Mouse (Mus musculus) hindbrain, embryonic 10.5 days (tissue): ENCODE data around the gene Zhx3. TPM values are rescaled to one million over a fixed set of nuclear protein-coding genes. Genes with fewer than 3 reads are reported as not detected.

Source experiments
- DNase-seq: peaks from one replicate; pipeline ENCODE4 v3.0.0-alpha.2; 2017; ENCODE audit warnings: low spot score
- H3K27ac ChIP-seq: fragments of 300-500 bp; sonication (generic); 2 replicates; pipeline ENCODE4 v1.5.1; 2016; ENCODE audit warnings: mild to moderate bottlenecking, moderate library complexity
- H3K27me3 ChIP-seq: fragments of 300-500 bp; sonication (generic); 2 replicates; pipeline ENCODE4 v1.6.1; 2016; ENCODE audit warnings: mild to moderate bottlenecking; ENCODE audit not compliant: poor library complexity, insufficient read depth, severe bottlenecking
- H3K36me3 ChIP-seq: fragments of 300-500 bp; sonication (generic); 2 replicates; pipeline ENCODE4 v1.6.1; 2016; ENCODE audit warnings: mild to moderate bottlenecking, moderate library complexity
- H3K4me1 ChIP-seq: fragments of 300-500 bp; sonication (generic); replicated peaks from 2 replicates; pipeline ENCODE4 v1.6.1; 2016; ENCODE audit warnings: mild to moderate bottlenecking
- H3K4me3 ChIP-seq: fragments of 300-500 bp; sonication (generic); 2 replicates; pipeline ENCODE4 v1.5.1; 2016; ENCODE audit warnings: mild to moderate bottlenecking, moderate library complexity
- H3K9me3 ChIP-seq: fragments of 300-500 bp; sonication (generic); 2 replicates; pipeline ENCODE4 v1.6.1; 2016; ENCODE audit warnings: mild to moderate bottlenecking, moderate library complexity
- WGBS: fragments of 180-500 bp; shearing (Covaris S2); methylation state at CpG from one replicate; pipeline ENCODE4 v1.1.7; 2016; 5-methylcytosine and 5-hydroxymethylcytosine counted together
- polyA plus RNA-seq: library from polyadenylated mRNA; unstranded; fragments of >200 nt; fragmentation: Nextera tagmentation; extraction: Ambion mirVana; gene quantifications from 2 replicates; pipeline ENCODE4 v1.2.1, GENCODE M21; 2016

Zhx3 gene
- polyA plus RNA-seq, 1 experiment from 2014 or later, result 7.6 TPM

- 85% methylated on average over 1 of the region's 1 CpGs for WGBS
- H3K4me1 ChIP-seq, result peaks cover 5% of the 10 kb centered on the region; the same call in 1 of the 2 replicates
- no peak overlapping the region for H3K4me3 ChIP-seq
- no peaks in the 10 kb centered on the region for H3K9me3 ChIP-seq
- DNase-seq, result no peak
- H3K27me3 ChIP-seq, result no peaks in the 10 kb centered on the region
- no peak overlapping the region for H3K27ac ChIP-seq
- peaks cover 8% of the 10 kb centered on the region for H3K36me3 ChIP-seq
Observed at GRCm38 (mm10) chr2:160786333-160786732, 86.5 kb downstream of the Zhx3 start.

- no peak overlapping the region for H3K27ac ChIP-seq
- no peak for DNase-seq
- H3K4me3 ChIP-seq, result no peak overlapping the region
- H3K4me1 ChIP-seq, result no peaks in the 10 kb centered on the region
- H3K36me3 ChIP-seq, result peaks cover 27% of the 10 kb centered on the region
- H3K27me3 ChIP-seq, result no peaks in the 10 kb centered on the region
- no peaks in the 10 kb centered on the region for H3K9me3 ChIP-seq
- WGBS, result 95% methylated on average over 2 of the region's 2 CpGs
Observed at GRCm38 (mm10) chr2:160780834-160781219, 92.0 kb downstream of the Zhx3 start.

- no peak for DNase-seq
- Histone ChIP-seq H3K27me3 (no peaks in the 10 kb centered on the region), H3K4me3 (no peak overlapping the region), H3K9me3 (no peaks in the 10 kb centered on the region), H3K36me3 (peaks cover 27% of the 10 kb centered on the region), H3K27ac (no peak overlapping the region), H3K4me1 (no peaks in the 10 kb centered on the region)
- WGBS, result 89% methylated on average over 13 of the region's 13 CpGs
Observed at GRCm38 (mm10) chr2:160780154-160780833, 92.5 kb downstream of the Zhx3 start.

- H3K27ac ChIP-seq, result no peak overlapping the region
- no peak for DNase-seq
- no peaks in the 10 kb centered on the region for H3K9me3 ChIP-seq
- H3K27me3 ChIP-seq, result no peaks in the 10 kb centered on the region
- H3K4me1 ChIP-seq, result no peaks in the 10 kb centered on the region
- no peak overlapping the region for H3K4me3 ChIP-seq
- H3K36me3 ChIP-seq, result peaks cover 27% of the 10 kb centered on the region
- 84% methylated on average over 2 of the region's 2 CpGs for WGBS
Observed at GRCm38 (mm10) chr2:160778034-160778433, 94.8 kb downstream of the Zhx3 start.

DNA sequence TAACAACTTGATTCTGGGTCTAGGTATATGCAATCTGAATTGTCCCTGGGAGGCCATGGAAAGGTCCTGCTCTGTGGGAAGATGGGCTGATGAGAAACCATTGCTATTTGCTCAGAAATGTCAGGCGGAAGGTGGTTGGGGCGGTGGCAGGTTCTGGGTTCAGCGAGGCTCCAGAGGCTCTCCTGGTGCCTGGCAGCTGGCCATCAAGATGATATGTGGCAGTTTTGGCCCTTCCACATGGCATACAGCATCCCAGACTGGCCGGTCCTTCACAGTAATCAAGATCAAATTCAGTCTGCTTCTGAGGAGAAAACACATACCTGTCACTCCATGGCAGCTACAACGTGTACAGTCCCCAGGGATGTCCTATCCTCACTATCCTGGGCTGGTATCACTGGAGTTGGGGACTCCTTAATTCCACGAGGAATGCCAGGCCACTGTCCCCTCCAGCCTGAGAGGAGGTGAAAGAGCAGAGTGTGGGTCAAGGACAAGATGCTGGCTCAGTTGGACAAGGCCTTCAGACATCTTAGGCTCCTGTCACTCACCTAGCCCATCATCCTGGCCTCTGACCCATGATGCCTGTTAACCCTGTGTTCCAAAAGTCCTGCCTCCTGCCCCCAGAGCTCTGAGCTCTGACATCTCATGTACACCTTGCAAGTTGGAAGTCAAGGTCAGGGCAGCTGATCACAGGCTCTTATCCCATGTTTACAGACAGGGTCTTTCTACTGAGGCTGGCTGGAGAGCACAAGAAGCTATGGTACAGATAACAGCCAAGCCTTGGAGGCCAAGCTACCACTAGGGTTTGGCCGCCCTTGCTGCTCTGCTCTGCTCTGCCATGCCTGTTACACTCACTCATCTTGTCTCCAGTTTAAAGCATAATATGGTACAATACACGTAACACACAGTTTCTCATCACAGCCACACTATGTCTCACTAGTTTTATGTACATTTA is 101.2 kb downstream of the Zhx3 start:
- Histone ChIP-seq H3K4me1 (no peaks in the 10 kb centered on the region), H3K4me3 (no peak overlapping the region), H3K27me3 (no peaks in the 10 kb centered on the region), H3K27ac (no peak overlapping the region), H3K9me3 (no peaks in the 10 kb centered on the region), H3K36me3 (peaks cover 32% of the 10 kb centered on the region)
- DNase-seq, result no peak
- 85% methylated on average over 8 of the region's 8 CpGs for WGBS

GRCm38 (mm10) chr2:160770871-160771270 is 101.9 kb downstream of the Zhx3 start:
- Histone ChIP-seq H3K27me3 (no peaks in the 10 kb centered on the region), H3K4me3 (no peak overlapping the region), H3K27ac (no peak overlapping the region), H3K4me1 (peaks cover 4% of the 10 kb centered on the region; the same call in 1 of the 2 replicates), H3K9me3 (no peaks in the 10 kb centered on the region), H3K36me3 (peaks cover 40% of the 10 kb centered on the region)
- DNase-seq, result no peak
- 91% methylated on average over 1 of the region's 1 CpGs for WGBS

DNA sequence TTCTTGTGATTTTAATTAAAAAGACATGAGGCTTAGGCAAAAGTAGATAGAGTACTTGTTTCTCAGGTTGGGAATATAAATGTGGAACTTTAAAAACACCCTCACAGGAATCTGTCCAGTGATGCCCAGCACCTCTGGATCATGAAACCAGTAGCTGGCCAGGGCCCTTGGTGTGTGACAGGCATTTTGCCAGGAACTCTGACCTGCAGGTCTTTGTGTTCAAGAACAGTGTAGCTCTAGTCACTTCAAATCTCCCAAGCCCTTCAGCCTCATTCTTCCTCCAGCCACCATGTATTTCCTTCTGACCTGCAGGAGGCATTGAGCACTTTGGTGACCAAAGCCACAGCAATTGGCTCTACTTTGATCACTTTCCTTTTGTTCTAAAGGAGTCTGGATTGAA is 102.4 kb downstream of the Zhx3 start:
- Histone ChIP-seq H3K27ac (no peak overlapping the region), H3K36me3 (peaks cover 44% of the 10 kb centered on the region), H3K4me1 (peaks cover 7% of the 10 kb centered on the region; the same call in 1 of the 2 replicates), H3K9me3 (no peaks in the 10 kb centered on the region), H3K4me3 (no peak overlapping the region), H3K27me3 (no peaks in the 10 kb centered on the region)
- DNase-seq, result no peak

DNA sequence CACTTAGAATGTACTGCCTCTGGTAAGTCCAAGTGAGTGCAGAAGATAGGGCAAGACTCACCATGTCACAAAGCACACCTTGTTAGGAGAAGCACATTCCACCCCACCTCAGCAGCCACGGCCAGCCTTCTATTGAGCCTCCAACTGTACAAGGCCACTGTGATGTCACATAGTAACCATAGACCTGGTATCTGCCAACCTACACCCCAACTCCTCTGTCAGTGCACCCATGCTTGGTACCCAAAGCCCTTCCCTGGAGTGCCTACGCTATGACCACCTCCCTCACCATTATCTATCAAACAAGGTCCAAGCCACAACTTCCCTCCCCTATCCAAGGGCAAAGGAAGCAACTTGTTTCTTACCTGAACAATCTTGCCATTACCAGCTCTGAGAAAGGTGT is 103.8 kb downstream of the Zhx3 start:
- Histone ChIP-seq H3K27me3 (no peaks in the 10 kb centered on the region), H3K4me3 (no peak overlapping the region), H3K9me3 (no peaks in the 10 kb centered on the region), H3K27ac (no peak overlapping the region), H3K36me3 (peaks cover 59% of the 10 kb centered on the region), H3K4me1 (peaks cover 7% of the 10 kb centered on the region; the same call in 1 of the 2 replicates)
- WGBS, result 88% methylated on average over 2 of the region's 2 CpGs
- DNase-seq, result no peak

GRCm38 (mm10) chr2:160768097-160768695 is 104.6 kb downstream of the Zhx3 start:
- H3K27me3 ChIP-seq, result no peaks in the 10 kb centered on the region
- H3K4me1 ChIP-seq, result peaks cover 7% of the 10 kb centered on the region; the same call in 1 of the 2 replicates
- no peaks in the 10 kb centered on the region for H3K9me3 ChIP-seq
- 89% methylated on average over 4 of the region's 4 CpGs for WGBS
- H3K27ac ChIP-seq, result no peak overlapping the region
- H3K4me3 ChIP-seq, result no peak overlapping the region
- no peak for DNase-seq
- peaks cover 67% of the 10 kb centered on the region for H3K36me3 ChIP-seq

- no peak for DNase-seq
- H3K4me1 ChIP-seq, result peaks cover 7% of the 10 kb centered on the region; the same call in 1 of the 2 replicates
- peaks cover 76% of the 10 kb centered on the region for H3K36me3 ChIP-seq
- H3K9me3 ChIP-seq, result no peaks in the 10 kb centered on the region
- no peak overlapping the region for H3K4me3 ChIP-seq
- H3K27ac ChIP-seq, result no peak overlapping the region
- H3K27me3 ChIP-seq, result no peaks in the 10 kb centered on the region
- 93% methylated on average over 2 of the region's 2 CpGs for WGBS
Observed at GRCm38 (mm10) chr2:160767201-160767600, 105.6 kb downstream of the Zhx3 start.

GRCm38 (mm10) chr2:160766371-160766771 is 106.4 kb downstream of the Zhx3 start:
- no peak for DNase-seq
- no peak overlapping the region for H3K4me3 ChIP-seq
- H3K27me3 ChIP-seq, result no peaks in the 10 kb centered on the region
- 0 out of 2 replicates have a peak overlapping the region, but pooled peaks have one; percentile 41 for H3K27ac ChIP-seq
- no peaks in the 10 kb centered on the region for H3K9me3 ChIP-seq
- 77% methylated on average over 5 of the region's 5 CpGs for WGBS
- H3K4me1 ChIP-seq, result peaks cover 7% of the 10 kb centered on the region; the same call in 1 of the 2 replicates
- H3K36me3 ChIP-seq, result peaks cover 85% of the 10 kb centered on the region

DNA sequence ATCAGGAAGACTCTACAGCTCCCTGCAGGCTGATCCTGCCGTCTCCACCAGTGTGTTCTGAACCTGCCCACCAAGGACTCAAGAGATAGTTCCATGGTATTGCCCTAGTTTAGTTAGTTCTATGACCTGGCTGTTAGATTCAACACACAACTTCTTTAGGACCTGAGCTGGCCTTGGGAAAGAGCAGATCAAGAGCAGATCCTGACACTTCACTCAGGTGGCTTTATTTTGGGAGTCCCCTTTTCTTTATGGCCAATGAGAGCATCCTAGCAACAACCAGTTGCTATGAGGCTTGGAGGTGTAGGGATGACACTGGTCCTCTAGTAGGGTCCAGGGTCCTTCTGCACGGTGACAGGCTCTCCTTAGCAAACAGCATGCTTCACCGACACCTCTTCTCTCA is 107.7 kb downstream of the Zhx3 start:
- no peak for DNase-seq
- Histone ChIP-seq H3K4me1 (peaks cover 7% of the 10 kb centered on the region; the same call in 1 of the 2 replicates), H3K9me3 (no peaks in the 10 kb centered on the region), H3K36me3 (peaks cover 94% of the 10 kb centered on the region), H3K27me3 (no peaks in the 10 kb centered on the region), H3K4me3 (no peak overlapping the region), H3K27ac (no peak overlapping the region)
- WGBS, result 83% methylated on average over 3 of the region's 3 CpGs
